Mouse (Mus musculus) olfactory bulb, adult 2 months (tissue): Measurements from ENCODE around the gene Pram1.

Source experiments
- CTCF ChIP-seq: fragments of 200-500 bp; IDR thresholded peaks from 2 replicates; pipeline ENCODE4 v1.5.1; 2012; ENCODE audit warnings: low read depth, mild to moderate bottlenecking, low read length, moderate library complexity; ENCODE audit not compliant: insufficient read depth
- POLR2A ChIP-seq: fragments of 200-500 bp; IDR thresholded peaks from 2 replicates; pipeline ENCODE4 v1.6.1; 2012; ENCODE audit warnings: mild to moderate bottlenecking, low read depth, low read length, moderate library complexity; ENCODE audit not compliant: insufficient read depth

- TF ChIP-seq CTCF (no peak), POLR2A (no peak)
Measured at GRCm38 (mm10) chr17:33637516-33638276, at the start of gene Pram1.
